Mouse (Mus musculus) C2C12 (cell line): ENCODE measurements around the gene Olfr157. TPM values are rescaled to one million over a fixed set of nuclear protein-coding genes. Genes with fewer than 3 reads are reported as not detected.

Experiments used
- H3K27me3 ChIP-seq: one replicate; pipeline ENCODE4 v1.6.1; 2011; ENCODE audit not compliant: control insufficient read depth, insufficient read depth, insufficient read length
- H3K36me3 ChIP-seq: one replicate; pipeline ENCODE4 v1.6.1; 2011; ENCODE audit not compliant: control insufficient read depth, insufficient read depth
- H3K4me3 ChIP-seq: one replicate; pipeline ENCODE4 v1.5.1; 2011; ENCODE audit warnings: mild to moderate bottlenecking, control low read depth; ENCODE audit not compliant: poor library complexity, insufficient read depth, severe bottlenecking
- H3K79me2 ChIP-seq: one replicate; pipeline ENCODE4 v1.6.1; 2011; ENCODE audit not compliant: control insufficient read depth, insufficient read depth
- H3K79me3 ChIP-seq: one replicate; pipeline ENCODE4 v1.6.1; 2011; ENCODE audit warnings: low read depth, control low read depth
- H3ac ChIP-seq: one replicate; pipeline ENCODE3; 2011; ENCODE audit warnings: low read depth; ENCODE audit not compliant: control insufficient read depth, insufficient read length
- CEBPB ChIP-seq: IDR thresholded peaks from one replicate; pipeline ENCODE4 v1.6.1; 2011; ENCODE audit warnings: low read depth, mild to moderate bottlenecking, control low read depth, moderate library complexity
- CTCF ChIP-seq: IDR thresholded peaks from one replicate; pipeline ENCODE4 v1.5.1; 2011; ENCODE audit not compliant: control insufficient read depth, insufficient read depth, insufficient read length
- FOSL1 ChIP-seq: IDR thresholded peaks from one replicate; pipeline ENCODE4 v1.8.0; 2011; ENCODE audit warnings: mild to moderate bottlenecking, low read length; ENCODE audit not compliant: poor library complexity, insufficient read depth, severe bottlenecking
- MAX ChIP-seq: IDR thresholded peaks from one replicate; pipeline ENCODE4 v1.6.1; 2011; ENCODE audit warnings: mild to moderate bottlenecking, control low read depth
- MYOD1 ChIP-seq: IDR thresholded peaks from one replicate; pipeline ENCODE4 v1.6.1; 2011; ENCODE audit warnings: low read depth; ENCODE audit not compliant: control insufficient read depth, insufficient read length
- MYOG ChIP-seq: IDR thresholded peaks from one replicate; pipeline ENCODE4 v1.6.1; 2011; ENCODE audit not compliant: control insufficient read depth, insufficient read length; ENCODE audit errors: extremely low read depth
- USF1 ChIP-seq: IDR thresholded peaks from one replicate; pipeline ENCODE4 v1.6.1; 2011; ENCODE audit warnings: low read depth, mild to moderate bottlenecking, control low read depth, moderate library complexity
- polyA plus RNA-seq: library from polyadenylated mRNA; unstranded; fragments of >200 nt; fragmentation: generic; extraction: Trizol; gene quantifications from one replicate; pipeline ENCODE4 v1.2.1, GENCODE M21; 2012; ENCODE audit warnings: missing spikeins

The Olfr157 gene
- polyA plus RNA-seq, 1 experiment = not detected

- H3K4me3 ChIP-seq = peak within 1 kb of the TSS; percentile 43
- TF ChIP-seq USF1 = no peak
- TF ChIP-seq FOSL1 = no peak
- no peak for TF ChIP-seq CEBPB
- TF ChIP-seq MYOD1 = no peak
- no peak for TF ChIP-seq MAX
- TF ChIP-seq MYOG = no peak
- TF ChIP-seq CTCF = no peak
- H3K79me2 ChIP-seq = no peaks in the 10 kb centered on the region
- H3K27me3 ChIP-seq = peaks cover 14% of the 10 kb centered on the region
- H3K36me3 ChIP-seq = no peaks in the 10 kb centered on the region
- H3K79me3 ChIP-seq = no peaks in the 10 kb centered on the region
- peak within 1 kb of the TSS; percentile 75 for H3ac ChIP-seq
Measured at GRCm38 (mm10) chr4:43875160-43875918, 35.3 kb upstream of the Olfr157 start, which contains the start of gene Reck. Gene Reck (plus strand): TSS chr4:43875530.

GRCm38 (mm10) chr4:43874501-43874900, 34.5 kb upstream of the Olfr157 start:
- Histone ChIP-seq H3K27me3 (peaks cover 14% of the 10 kb centered on the region), H3K36me3 (no peaks in the 10 kb centered on the region), H3ac (no peak overlapping the region), H3K79me2 (no peaks in the 10 kb centered on the region), H3K4me3 (no peak overlapping the region), H3K79me3 (no peaks in the 10 kb centered on the region)
- TF ChIP-seq CEBPB = no peak
- no peak for TF ChIP-seq MYOG
- no peak for TF ChIP-seq MYOD1
- no peak for TF ChIP-seq USF1
- no peak for TF ChIP-seq FOSL1
- TF ChIP-seq MAX = no peak
- no peak for TF ChIP-seq CTCF

- Histone ChIP-seq H3ac (no peak overlapping the region), H3K79me2 (no peaks in the 10 kb centered on the region), H3K36me3 (no peaks in the 10 kb centered on the region), H3K4me3 (no peak overlapping the region), H3K27me3 (peaks cover 14% of the 10 kb centered on the region), H3K79me3 (no peaks in the 10 kb centered on the region)
- no peak for TF ChIP-seq MAX
- no peak for TF ChIP-seq USF1
Measured at GRCm38 (mm10) chr4:43869821-43870220, 29.8 kb upstream of the Olfr157 start.

GRCm38 (mm10) chr4:43863298-43863697, 23.3 kb upstream of the Olfr157 start:
- Histone ChIP-seq H3K36me3 (no peaks in the 10 kb centered on the region), H3K79me3 (no peaks in the 10 kb centered on the region), H3ac (no peak overlapping the region), H3K79me2 (no peaks in the 10 kb centered on the region), H3K27me3 (peaks cover 7% of the 10 kb centered on the region), H3K4me3 (no peak overlapping the region)
- TF ChIP-seq CEBPB (no peak), MAX (no peak), USF1 (no peak), FOSL1 (no peak), MYOD1 (no peak), CTCF (no peak), MYOG (no peak)

GRCm38 (mm10) chr4:43860744-43861519, 20.9 kb upstream of the Olfr157 start:
- Histone ChIP-seq H3K79me2 (no peaks in the 10 kb centered on the region), H3K79me3 (no peaks in the 10 kb centered on the region), H3K36me3 (no peaks in the 10 kb centered on the region), H3K27me3 (peaks cover 10% of the 10 kb centered on the region), H3K4me3 (no peak overlapping the region), H3ac (no peak overlapping the region)
- TF ChIP-seq CEBPB (no peak), FOSL1 (no peak), MAX (no peak), CTCF (peak; percentile 68), MYOD1 (no peak)

GRCm38 (mm10) chr4:43859886-43860285, 19.9 kb upstream of the Olfr157 start:
- H3K36me3 ChIP-seq = no peaks in the 10 kb centered on the region
- no peaks in the 10 kb centered on the region for H3K79me3 ChIP-seq
- H3ac ChIP-seq = no peak overlapping the region
- H3K27me3 ChIP-seq = peaks cover 14% of the 10 kb centered on the region
- no peaks in the 10 kb centered on the region for H3K79me2 ChIP-seq
- TF ChIP-seq MYOD1 (no peak), MYOG (no peak), MAX (no peak), CTCF (no peak), FOSL1 (no peak), CEBPB (no peak), USF1 (no peak)
- H3K4me3 ChIP-seq = no peak overlapping the region
